Mouse (Mus musculus): ENCODE data around the gene Gm5150. TPM values are rescaled to one million over a fixed set of nuclear protein-coding genes. Genes with fewer than 3 reads are reported as not detected.
"Not testable (repeated sequence)": the region's sequence is repeated elsewhere in the genome, so short reads cannot be mapped to it uniquely, and the experiment has no call there.

Gene Gm5150
- polyA plus RNA-seq (2015; fragmentation: Nextera tagmentation; extraction: Ambion mirVana): not detected in 2 replicates

DNA sequence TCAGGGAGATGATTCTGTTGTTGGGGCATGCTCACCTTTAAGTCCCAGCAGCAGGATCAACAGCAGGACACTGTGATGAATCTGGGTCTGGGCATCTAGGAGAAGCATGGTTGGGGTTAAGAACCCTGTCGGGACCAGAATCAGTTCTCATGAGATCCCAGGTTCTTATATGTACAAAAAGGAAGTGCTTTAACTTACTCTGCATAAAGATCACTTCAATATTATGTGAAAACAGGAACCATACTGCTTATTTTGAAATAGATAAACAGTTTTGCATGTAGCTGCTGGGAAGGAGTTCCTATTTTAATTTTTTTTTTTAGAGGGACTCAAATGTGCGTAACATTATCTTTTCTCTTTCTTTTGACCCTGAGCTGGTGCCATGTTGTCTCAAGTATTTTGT, at the start of gene Gm5150:
TSS of gene Gm5150 (minus strand) at position 223 of the 400 bp plus-strand sequence.
- H3K9me3 ChIP-seq: no peaks in the 10 kb centered on the region
- H3K4me2 ChIP-seq: no peak within 1 kb of the TSS
- no peak for ATAC-seq (ENCODE audit: insufficient number of reproducible peaks, low FRiP score, low TSS enrichment, low read depth)
- no peaks in the 10 kb centered on the region for H3K4me1 ChIP-seq
- no peak within 1 kb of the TSS for H3K4me3 ChIP-seq
- no peak within 1 kb of the TSS for H3K9ac ChIP-seq
- no peak within 1 kb of the TSS for H3K27ac ChIP-seq
- 87% methylated on average over 2 of the region's 2 CpGs for WGBS
- H3K27me3 ChIP-seq: no peaks in the 10 kb centered on the region
- H3K36me3 ChIP-seq: no peaks in the 10 kb centered on the region

DNA sequence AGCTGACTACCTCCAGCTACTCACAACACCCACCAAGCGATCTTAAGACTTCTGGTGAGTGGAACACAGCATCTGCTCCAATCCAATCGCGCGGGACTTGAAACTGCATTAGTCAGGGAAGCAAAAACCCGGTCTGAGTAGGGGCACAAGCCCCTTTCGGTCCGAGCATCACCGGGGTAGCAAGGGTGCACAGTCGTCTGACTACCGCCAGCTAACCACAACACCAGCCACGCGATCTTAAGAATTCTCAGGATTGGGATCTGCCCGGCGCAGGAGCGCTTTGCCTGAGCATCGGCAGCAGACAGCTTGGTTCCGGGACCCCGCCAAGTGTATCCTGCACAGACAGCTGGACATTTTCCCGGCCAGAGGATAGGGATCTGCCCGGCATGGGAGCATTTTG, 45.5 kb upstream of the Gm5150 start:
- 79% methylated on average over 20 of the region's 20 CpGs for WGBS

DNA sequence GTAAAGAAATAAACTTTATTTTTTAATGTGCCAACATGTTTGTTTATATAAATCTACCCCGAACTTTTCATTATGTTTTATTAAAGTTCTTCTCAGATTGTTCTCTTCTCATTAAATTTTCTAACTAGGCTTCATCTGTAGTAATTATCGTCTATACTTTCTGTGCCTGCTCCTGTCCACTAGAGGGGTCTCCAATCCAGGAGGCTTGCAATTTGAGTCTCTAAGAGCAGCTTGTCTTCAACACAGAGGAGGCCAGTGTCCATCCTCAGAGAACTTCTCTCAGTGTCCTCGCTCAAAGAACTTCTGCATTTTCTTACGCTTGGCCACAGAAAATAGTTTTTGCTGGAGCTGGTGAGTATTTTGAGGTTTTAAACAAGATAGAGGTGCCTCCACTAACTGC, 41.1 kb upstream of the Gm5150 start:
- WGBS: 49% methylated on average over 4 of the region's 4 CpGs
- ATAC-seq (ENCODE audit: insufficient number of reproducible peaks, low FRiP score, low TSS enrichment, low read depth): no peak

More for the DNA sequence above, 45.5 kb upstream of the Gm5150 start:
- not testable (repeated sequence) for ATAC-seq (ENCODE audit: insufficient number of reproducible peaks, low FRiP score, low TSS enrichment, low read depth); H3K36me3 ChIP-seq; H3K27me3 ChIP-seq; H3K4me1 ChIP-seq; H3K4me3 ChIP-seq; H3K27ac ChIP-seq; H3K9ac ChIP-seq; H3K4me2 ChIP-seq; H3K9me3 ChIP-seq

DNA sequence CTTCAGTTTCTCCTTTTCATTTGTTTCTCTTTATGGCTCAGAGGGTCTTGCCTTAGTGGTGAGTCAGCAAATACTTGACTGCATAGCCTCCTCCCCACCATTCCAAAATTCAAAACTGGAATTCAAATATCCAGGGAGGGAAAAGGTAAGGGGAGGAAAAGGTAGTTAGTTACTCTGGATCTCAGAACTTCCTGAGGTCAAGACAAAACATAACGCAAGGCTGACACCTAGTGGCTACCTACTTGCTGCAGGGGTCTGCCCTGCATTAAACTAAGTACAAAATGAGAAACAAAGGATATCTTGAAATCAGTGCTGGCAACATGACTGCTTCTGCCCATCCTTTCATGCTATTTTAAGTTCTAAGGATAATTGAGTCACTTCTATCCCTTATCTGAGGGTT, 37.1 kb upstream of the Gm5150 start:
- no peak overlapping the region for H3K27ac ChIP-seq
- no peak overlapping the region for H3K4me3 ChIP-seq
- no peaks in the 10 kb centered on the region for H3K4me1 ChIP-seq
- no peaks in the 10 kb centered on the region for H3K36me3 ChIP-seq
- no peak for ATAC-seq (ENCODE audit: insufficient number of reproducible peaks, low FRiP score, low TSS enrichment, low read depth)
- no peaks in the 10 kb centered on the region for H3K9me3 ChIP-seq
- H3K27me3 ChIP-seq: no peaks in the 10 kb centered on the region
- H3K4me2 ChIP-seq: no peak overlapping the region
- 6% methylated on average over 1 of the region's 1 CpGs for WGBS
- no peak overlapping the region for H3K9ac ChIP-seq

More for the DNA sequence above, 41.1 kb upstream of the Gm5150 start:
- Histone ChIP-seq H3K27me3 (no peaks in the 10 kb centered on the region), H3K4me1 (no peaks in the 10 kb centered on the region), H3K36me3 (no peaks in the 10 kb centered on the region), H3K9me3 (no peaks in the 10 kb centered on the region), H3K9ac (no peak overlapping the region), H3K27ac (no peak overlapping the region), H3K4me2 (no peak overlapping the region), H3K4me3 (no peak overlapping the region)

DNA sequence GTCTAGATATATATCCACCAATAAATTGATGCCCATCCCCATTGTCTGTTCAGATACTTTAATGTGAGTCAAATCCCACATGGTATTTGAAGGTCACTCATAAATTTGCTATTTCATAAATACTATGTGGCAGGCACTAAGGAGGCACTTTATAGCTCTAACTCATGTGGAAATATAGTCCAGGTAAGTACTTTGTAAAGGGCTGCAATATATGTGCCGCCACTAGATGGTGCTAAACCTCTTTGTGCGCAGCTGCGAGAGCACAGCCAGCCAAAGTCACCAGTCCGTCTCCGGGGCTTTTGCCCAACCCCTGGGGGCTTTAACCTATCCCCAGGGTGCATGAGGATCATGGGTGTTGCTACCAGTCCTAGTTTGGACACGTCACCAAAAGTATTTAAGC, 18.8 kb upstream of the Gm5150 start:
- not testable (repeated sequence) for H3K36me3 ChIP-seq; H3K9ac ChIP-seq; H3K4me3 ChIP-seq; H3K9me3 ChIP-seq; ATAC-seq (ENCODE audit: insufficient number of reproducible peaks, low FRiP score, low TSS enrichment, low read depth); H3K27me3 ChIP-seq; H3K27ac ChIP-seq; H3K4me1 ChIP-seq; H3K4me2 ChIP-seq
- 5% methylated on average over 6 of the region's 6 CpGs for WGBS

DNA sequence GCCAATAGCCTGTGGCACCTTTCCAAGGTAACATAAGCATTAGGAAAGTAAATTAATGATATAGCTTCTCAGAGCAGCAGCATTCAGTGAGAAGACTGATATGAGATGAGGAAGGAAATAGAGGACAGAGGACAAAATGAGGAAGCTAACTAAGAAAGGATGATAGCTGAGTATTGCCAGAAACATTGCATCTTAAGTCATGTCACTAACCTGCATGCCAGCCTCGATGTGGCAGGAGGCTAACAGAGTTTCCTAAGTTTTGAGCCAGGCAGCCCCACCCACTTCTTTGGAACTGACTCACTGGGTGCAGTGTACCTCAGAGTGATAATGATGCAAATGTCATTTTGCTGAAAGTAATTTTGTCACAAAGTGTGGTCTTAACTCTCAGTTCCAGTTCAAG, 16.0 kb upstream of the Gm5150 start:
- H3K9me3 ChIP-seq: no peaks in the 10 kb centered on the region
- no peak for ATAC-seq (ENCODE audit: insufficient number of reproducible peaks, low FRiP score, low TSS enrichment, low read depth)
- H3K4me1 ChIP-seq: no peaks in the 10 kb centered on the region
- H3K4me2 ChIP-seq: no peak overlapping the region
- no peak overlapping the region for H3K4me3 ChIP-seq
- H3K27me3 ChIP-seq: no peaks in the 10 kb centered on the region
- no peak overlapping the region for H3K27ac ChIP-seq
- H3K9ac ChIP-seq: no peak overlapping the region
- H3K36me3 ChIP-seq: no peaks in the 10 kb centered on the region
- WGBS: 54% methylated on average over 1 of the region's 1 CpGs

DNA sequence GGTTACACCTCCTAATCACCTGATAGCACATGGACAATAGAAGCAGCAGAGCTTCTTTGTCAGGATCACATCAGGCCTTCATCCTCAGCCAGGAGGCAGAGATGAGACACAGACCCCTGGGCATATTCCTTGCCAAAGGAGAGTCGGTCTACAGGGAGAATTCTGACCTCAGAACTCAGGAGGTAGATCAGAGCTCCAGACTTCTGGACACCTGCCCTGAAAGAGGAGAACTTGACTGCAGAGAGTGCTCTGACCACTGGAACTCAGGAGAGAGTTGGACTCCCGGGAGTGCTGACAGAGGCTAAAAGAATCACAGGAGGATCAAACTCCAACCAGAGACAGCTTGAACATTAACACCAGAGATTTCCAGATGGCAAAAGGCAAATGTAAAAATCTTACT, 8.2 kb upstream of the Gm5150 start:
- ATAC-seq (ENCODE audit: insufficient number of reproducible peaks, low FRiP score, low TSS enrichment, low read depth); H3K9me3 ChIP-seq: not testable (repeated sequence)
- 72% methylated on average over 2 of the region's 2 CpGs for WGBS

DNA sequence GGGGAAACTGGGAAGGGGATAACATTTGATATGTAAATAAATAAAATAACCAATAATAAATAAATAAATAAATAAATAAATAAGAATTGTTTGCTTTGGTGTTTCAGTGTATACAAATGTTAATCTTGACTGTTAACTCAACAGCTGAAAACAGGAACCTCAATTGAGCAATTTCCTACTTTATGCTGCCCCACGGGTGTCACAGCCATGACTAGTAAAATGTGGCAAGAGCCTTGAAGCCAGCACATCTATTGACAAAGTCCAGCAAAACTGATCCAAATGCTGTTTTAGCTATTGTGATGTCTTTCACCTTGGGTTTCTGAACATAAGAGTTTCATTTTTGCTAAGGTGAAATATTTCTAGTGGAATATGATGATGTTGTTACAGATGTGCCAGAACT, 1.6 kb upstream of the Gm5150 start:
- no peak for ATAC-seq (ENCODE audit: insufficient number of reproducible peaks, low FRiP score, low TSS enrichment, low read depth)
- no peaks in the 10 kb centered on the region for H3K36me3 ChIP-seq
- H3K9me3 ChIP-seq: no peaks in the 10 kb centered on the region
- H3K4me1 ChIP-seq: no peaks in the 10 kb centered on the region
- H3K9ac ChIP-seq: no peak overlapping the region
- no peak overlapping the region for H3K4me2 ChIP-seq
- H3K4me3 ChIP-seq: no peak overlapping the region
- H3K27me3 ChIP-seq: no peaks in the 10 kb centered on the region
- no peak overlapping the region for H3K27ac ChIP-seq
- 75% methylated on average over 1 of the region's 1 CpGs for WGBS

More for the DNA sequence above, 8.2 kb upstream of the Gm5150 start:
- not testable (repeated sequence) for H3K27me3 ChIP-seq, H3K9ac ChIP-seq, H3K4me3 ChIP-seq, H3K27ac ChIP-seq, H3K4me1 ChIP-seq, H3K4me2 ChIP-seq, H3K36me3 ChIP-seq

DNA sequence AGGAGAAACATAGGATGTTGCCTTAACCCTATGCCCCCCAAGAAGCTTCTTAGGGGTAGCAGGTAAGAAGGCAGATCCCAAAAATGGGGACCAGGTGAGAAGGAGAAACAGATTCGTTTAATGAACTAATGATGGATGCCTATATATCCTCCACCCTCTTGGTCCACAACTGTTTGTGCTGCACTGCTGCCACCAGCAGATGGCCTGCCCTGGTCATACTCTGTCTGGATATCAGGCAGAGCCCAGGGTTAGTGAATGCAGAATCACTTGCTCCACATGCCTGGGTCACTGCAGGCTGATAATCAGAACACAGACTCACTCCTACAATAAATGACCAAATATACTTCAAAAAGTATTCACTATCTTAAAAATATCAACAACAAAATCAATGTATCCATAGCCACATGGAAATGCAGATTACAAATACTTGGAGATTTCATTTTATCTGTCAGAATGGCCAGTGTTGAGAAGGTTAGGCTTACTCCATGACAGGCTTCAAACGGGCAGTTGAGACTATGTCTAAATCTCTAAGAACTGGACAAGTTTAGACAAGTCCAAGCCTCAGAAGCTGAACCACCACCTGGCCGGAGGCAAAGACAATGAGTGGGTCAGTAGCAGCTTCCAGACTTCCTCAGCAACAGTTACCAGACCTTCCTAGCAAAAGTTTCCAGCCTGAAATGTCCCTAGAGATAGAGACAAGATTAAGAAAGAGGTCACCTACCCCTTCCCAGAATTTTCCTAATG, 2.2 kb downstream of the Gm5150 start:
- H3K9ac ChIP-seq: no peak overlapping the region
- H3K4me1 ChIP-seq: no peaks in the 10 kb centered on the region
- H3K27me3 ChIP-seq: no peaks in the 10 kb centered on the region
- no peak overlapping the region for H3K4me2 ChIP-seq
- no peaks in the 10 kb centered on the region for H3K9me3 ChIP-seq
- no peaks in the 10 kb centered on the region for H3K36me3 ChIP-seq
- no peak overlapping the region for H3K4me3 ChIP-seq
- 55% methylated on average over 3 of the region's 3 CpGs for WGBS
- ATAC-seq (ENCODE audit: insufficient number of reproducible peaks, low FRiP score, low TSS enrichment, low read depth): no peak
- no peak overlapping the region for H3K27ac ChIP-seq

DNA sequence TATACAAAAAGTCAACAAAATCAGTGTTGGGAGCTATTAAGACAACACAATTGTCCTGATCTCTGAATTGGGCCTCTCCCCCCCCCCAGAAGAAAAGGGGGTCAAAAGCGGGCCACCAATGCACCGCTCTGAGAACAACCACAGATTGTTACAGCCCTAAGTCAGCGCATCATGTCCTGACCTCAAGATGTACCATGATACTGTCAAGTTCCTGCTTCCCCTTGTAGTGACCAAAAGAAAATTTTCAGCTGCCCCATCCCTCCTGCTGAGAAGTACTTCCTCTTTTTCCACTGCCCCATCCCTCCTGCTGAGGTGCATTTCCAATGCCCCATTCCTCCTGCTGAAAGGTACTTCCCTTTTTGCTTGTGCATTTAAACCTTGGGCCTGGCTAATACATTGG, 6.8 kb downstream of the Gm5150 start:
- not testable (repeated sequence) for H3K27me3 ChIP-seq; H3K27ac ChIP-seq; ATAC-seq (ENCODE audit: insufficient number of reproducible peaks, low FRiP score, low TSS enrichment, low read depth); H3K4me1 ChIP-seq; H3K36me3 ChIP-seq; H3K4me3 ChIP-seq; H3K9me3 ChIP-seq; H3K4me2 ChIP-seq; H3K9ac ChIP-seq
- WGBS: 92% methylated on average over 3 of the region's 3 CpGs

DNA sequence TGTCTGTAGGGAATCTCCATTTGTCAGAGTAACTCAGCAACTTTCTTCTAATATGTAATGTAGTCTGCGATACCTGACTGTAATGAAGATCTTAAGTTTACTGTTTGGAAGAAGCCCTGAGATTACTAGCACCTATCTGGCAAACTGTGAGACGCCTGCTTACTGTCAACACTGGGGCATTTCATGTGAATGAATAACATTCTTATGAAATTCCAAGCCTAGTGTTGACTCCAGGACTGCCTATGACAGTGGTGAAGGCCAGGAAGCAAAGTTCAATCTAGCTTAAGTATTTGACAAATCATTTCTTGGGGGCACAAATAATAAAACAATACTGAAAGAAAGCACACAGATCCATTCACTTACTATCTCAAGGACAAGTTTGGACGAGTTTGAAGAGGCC, 24.0 kb downstream of the Gm5150 start:
- Histone ChIP-seq H3K27ac (no peak overlapping the region), H3K4me2 (no peak overlapping the region), H3K4me1 (no peaks in the 10 kb centered on the region), H3K9ac (no peak overlapping the region), H3K4me3 (no peak overlapping the region), H3K36me3 (no peaks in the 10 kb centered on the region), H3K9me3 (no peaks in the 10 kb centered on the region), H3K27me3 (no peaks in the 10 kb centered on the region)
- WGBS: 68% methylated on average over 3 of the region's 3 CpGs
- no peak for ATAC-seq (ENCODE audit: insufficient number of reproducible peaks, low FRiP score, low TSS enrichment, low read depth)

DNA sequence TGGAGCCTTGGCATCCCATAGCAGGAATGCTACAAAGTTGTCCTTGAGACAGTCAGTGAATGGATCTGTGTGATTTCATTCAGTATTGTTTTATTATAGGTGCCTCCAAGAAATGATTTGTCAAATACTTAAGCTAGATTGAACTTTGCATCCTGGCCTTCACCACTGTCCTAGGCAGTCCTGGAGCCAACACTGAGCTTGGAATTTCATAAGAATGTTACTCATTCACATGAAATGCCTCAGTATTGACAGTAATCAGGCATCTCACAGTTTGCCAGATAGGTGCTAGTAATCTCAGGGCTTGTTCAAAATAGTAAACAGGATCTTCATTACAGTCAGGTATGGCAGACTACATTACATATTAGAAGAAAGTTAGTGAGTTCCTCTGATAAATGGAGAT, 49.3 kb downstream of the Gm5150 start:
- H3K4me3 ChIP-seq: no peak overlapping the region
- no peak for ATAC-seq (ENCODE audit: insufficient number of reproducible peaks, low FRiP score, low TSS enrichment, low read depth)
- no peaks in the 10 kb centered on the region for H3K4me1 ChIP-seq
- no peak overlapping the region for H3K4me2 ChIP-seq
- no peaks in the 10 kb centered on the region for H3K27me3 ChIP-seq
- H3K9ac ChIP-seq: no peak overlapping the region
- H3K27ac ChIP-seq: no peak overlapping the region
- no peaks in the 10 kb centered on the region for H3K9me3 ChIP-seq
- no peaks in the 10 kb centered on the region for H3K36me3 ChIP-seq

Measured in limb, embryonic 15.5 days (tissue).